Mouse (Mus musculus) lung, postnatal 0 days (tissue): ENCODE data around the gene Ints11. TPM values are rescaled to one million over a fixed set of nuclear protein-coding genes. Genes with fewer than 3 reads are reported as not detected.
A peak's percentile ranks its signal among the peaks of the same experiment; 100 is the strongest.

Source experiments
- ATAC-seq: fragments of 200-750 bp; cut with Nextera tagmentation; 2 replicates; pipeline ENCODE4 v1.8.0; 2017; ENCODE audit warnings: moderate library complexity
- DNase-seq: peaks from one replicate; pipeline ENCODE4 v3.0.0-alpha.2; 2016; ENCODE audit warnings: low spot score
- H3K27ac ChIP-seq: fragments of 300-500 bp; sonication (generic); 2 replicates; pipeline ENCODE4 v1.5.1; 2014; ENCODE audit warnings: antibody characterized with exemption, mild to moderate bottlenecking, low read length, mixed read lengths
- H3K27me3 ChIP-seq: fragments of 300-500 bp; sonication (generic); replicated peaks from 2 replicates; pipeline ENCODE4 v1.6.1; 2014; ENCODE audit warnings: low read length, mixed read lengths; ENCODE audit not compliant: insufficient read depth
- H3K36me3 ChIP-seq: fragments of 300-500 bp; sonication (generic); 2 replicates; pipeline ENCODE4 v1.6.1; 2014; ENCODE audit warnings: low read length, mixed read lengths; ENCODE audit not compliant: insufficient read depth
- H3K4me1 ChIP-seq: fragments of 300-500 bp; sonication (generic); 2 replicates; pipeline ENCODE4 v1.6.1; 2014; ENCODE audit warnings: antibody characterized with exemption, low read depth, low read length, mixed read lengths; ENCODE audit not compliant: insufficient read depth
- H3K4me2 ChIP-seq: fragments of 300-500 bp; sonication (generic); replicated peaks from 2 replicates; pipeline ENCODE4 v1.6.1; 2014; ENCODE audit warnings: low read depth, mild to moderate bottlenecking, low read length, moderate library complexity, mixed read lengths
- H3K4me3 ChIP-seq: fragments of 300-500 bp; sonication (generic); 2 replicates; pipeline ENCODE4 v1.5.1; 2014; ENCODE audit warnings: low read depth, low read length
- H3K9ac ChIP-seq: fragments of 300-500 bp; sonication (generic); replicated peaks from 2 replicates; pipeline ENCODE4 v1.6.1; 2014; ENCODE audit warnings: low read depth, mild to moderate bottlenecking
- H3K9me3 ChIP-seq: fragments of 300-500 bp; sonication (generic); 2 replicates; pipeline ENCODE4 v1.6.1; 2016; ENCODE audit warnings: low read length, mixed read lengths
- CTCF ChIP-seq: IDR thresholded peaks from 2 replicates; pipeline ENCODE4 v1.5.1; 2016; ENCODE audit warnings: antibody characterized with exemption, mild to moderate bottlenecking
- EP300 ChIP-seq: IDR thresholded peaks from 2 replicates; pipeline ENCODE4 v1.6.1; 2016; ENCODE audit warnings: antibody characterized with exemption, mild to moderate bottlenecking, control low read depth
- WGBS: fragments of 180-500 bp; shearing (Covaris S2); extraction: QIAGEN DNeasy Blood & Tissue Kit; methylation state at CpG from one replicate; pipeline ENCODE4 v1.1.7; 2014; 5-methylcytosine and 5-hydroxymethylcytosine counted together
- polyA plus RNA-seq: library from polyadenylated mRNA; unstranded; fragments of >200 nt; fragmentation: Nextera tagmentation; extraction: Ambion mirVana; gene quantifications from 2 replicates; pipeline ENCODE4 v1.2.1, GENCODE M21; 2015

The Ints11 gene
- polyA plus RNA-seq, 1 experiment from 2014 or later, result 31.7 TPM

GRCm38 (mm10) chr4:155886330-155886729 lies 17.0 kb downstream of the Ints11 start:
- Histone ChIP-seq H3K27ac (no peak overlapping the region), H3K4me2 (no peak overlapping the region), H3K9me3 (no peaks in the 10 kb centered on the region), H3K4me1 (no peaks in the 10 kb centered on the region; the same call in 1 of the 2 replicates), H3K36me3 (peaks cover 31% of the 10 kb centered on the region), H3K4me3 (no peak overlapping the region), H3K9ac (no peak overlapping the region), H3K27me3 (no peaks in the 10 kb centered on the region)
- 90% methylated on average over 5 of the region's 5 CpGs for WGBS
- ATAC-seq (no peak), DNase-seq (no peak)
- TF ChIP-seq EP300 (no peak), CTCF (no peak)

GRCm38 (mm10) chr4:155887674-155888073 lies 18.3 kb downstream of the Ints11 start:
- WGBS, result 89% methylated on average over 10 of the region's 10 CpGs
- Histone ChIP-seq H3K9ac (no peak overlapping the region), H3K27ac (no peak overlapping the region), H3K4me3 (no peak overlapping the region), H3K4me2 (no peak overlapping the region), H3K4me1 (no peaks in the 10 kb centered on the region; the same call in 1 of the 2 replicates), H3K9me3 (no peaks in the 10 kb centered on the region), H3K36me3 (peaks cover 31% of the 10 kb centered on the region), H3K27me3 (no peaks in the 10 kb centered on the region)
- TF ChIP-seq EP300 (no peak), CTCF (no peak)
- no peak for ATAC-seq
- no peak for DNase-seq

GRCm38 (mm10) chr4:155888181-155888580 lies 18.8 kb downstream of the Ints11 start:
- Histone ChIP-seq H3K36me3 (peaks cover 31% of the 10 kb centered on the region), H3K4me2 (no peak overlapping the region), H3K27ac (no peak overlapping the region), H3K4me3 (no peak overlapping the region), H3K9me3 (no peaks in the 10 kb centered on the region), H3K9ac (no peak overlapping the region), H3K4me1 (peaks cover under 1% of the 10 kb centered on the region; the same call in 1 of the 2 replicates), H3K27me3 (no peaks in the 10 kb centered on the region)
- 93% methylated on average over 9 of the region's 9 CpGs for WGBS
- TF ChIP-seq EP300, result no peak
- TF ChIP-seq CTCF, result no peak
- ATAC-seq, result no peak
- DNase-seq, result no peak

- 81% methylated on average over 5 of the region's 5 CpGs for WGBS
- no peak overlapping the region for H3K27ac ChIP-seq
- no peak overlapping the region for H3K4me3 ChIP-seq
- H3K9me3 ChIP-seq, result no peaks in the 10 kb centered on the region
- peaks cover 31% of the 10 kb centered on the region for H3K36me3 ChIP-seq
- H3K9ac ChIP-seq, result no peak overlapping the region
- no peak overlapping the region for H3K4me2 ChIP-seq
- H3K4me1 ChIP-seq, result peaks cover 12% of the 10 kb centered on the region
- H3K27me3 ChIP-seq, result no peaks in the 10 kb centered on the region
- TF ChIP-seq CTCF (no peak), EP300 (no peak)
- DNase-seq (no peak), ATAC-seq (no peak)
Measured at GRCm38 (mm10) chr4:155889316-155889715, 20.0 kb downstream of the Ints11 start.

GRCm38 (mm10) chr4:155891011-155891471 lies 21.7 kb downstream of the Ints11 start:
- H3K27ac ChIP-seq, result peak overlapping the region; percentile 99; the same call in 1 of the 2 replicates

GRCm38 (mm10) chr4:155891551-155892001 lies 22.2 kb downstream of the Ints11 start, which contains the start of the genes Pusl1 and Acap3:
Gene Pusl1, minus strand, starts transcription at chr4:155891781.
Gene Acap3, plus strand, starts transcription at chr4:155891822.
- peak within 1 kb of the TSS; percentile 97 for H3K4me2 ChIP-seq
- H3K4me1 ChIP-seq, result peaks cover 29% of the 10 kb centered on the region
- ATAC-seq (peak; percentile 90), DNase-seq (peak; percentile 97)
- TF ChIP-seq EP300 (no peak), CTCF (no peak)
- no peaks in the 10 kb centered on the region for H3K9me3 ChIP-seq
- H3K4me3 ChIP-seq, result peak within 1 kb of the TSS; percentile 90
- peaks cover 18% of the 10 kb centered on the region for H3K36me3 ChIP-seq
- 2% methylated on average over 45 of the region's 52 CpGs for WGBS
- peak within 1 kb of the TSS; percentile 99 for H3K27ac ChIP-seq
- peak within 1 kb of the TSS; percentile 91 for H3K9ac ChIP-seq
- H3K27me3 ChIP-seq, result no peaks in the 10 kb centered on the region

More at GRCm38 (mm10) chr4:155891011-155891471, 21.7 kb downstream of the Ints11 start:
- Histone ChIP-seq H3K4me3 (peak overlapping the region; percentile 90), H3K9me3 (no peaks in the 10 kb centered on the region), H3K4me1 (peaks cover 29% of the 10 kb centered on the region), H3K9ac (peak overlapping the region; percentile 91), H3K36me3 (peaks cover 22% of the 10 kb centered on the region), H3K27me3 (no peaks in the 10 kb centered on the region), H3K4me2 (peak overlapping the region; percentile 97)
- no peak for ATAC-seq
- peak; percentile 20 for DNase-seq
- TF ChIP-seq EP300 (no peak), CTCF (no peak)
- under 1% methylated on average over 32 of the region's 34 CpGs for WGBS
